Mouse (Mus musculus): Measurements from ENCODE around the gene Zbtb1. TPM values are rescaled to one million over a fixed set of nuclear protein-coding genes. Genes with fewer than 3 reads are reported as not detected.

Zbtb1 gene
- polyA plus RNA-seq, 1 experiment from 2014 or later, result 11.1 TPM

GRCm38 (mm10) chr12:76361405-76362302 is 8.4 kb upstream of the Zbtb1 start:
- 77% methylated on average over 9 of the region's 9 CpGs for WGBS
- no peak for DNase-seq (ENCODE audit: low spot score)
- Histone ChIP-seq H3K27ac (no peak overlapping the region), H3K4me3 (no peak overlapping the region), H3K36me3 (peaks cover 24% of the 10 kb centered on the region), H3K9me3 (replicated peaks) (no peaks in the 10 kb centered on the region), H3K27me3 (ENCODE audit: low read depth, poor library complexity, severe bottlenecking) (no peaks in the 10 kb centered on the region), H3K4me1 (peaks cover 8% of the 10 kb centered on the region)

- H3K27ac ChIP-seq, result no peak overlapping the region
- DNase-seq (ENCODE audit: low spot score), result no peak
- H3K36me3 ChIP-seq, result peaks cover 19% of the 10 kb centered on the region
- peaks cover 15% of the 10 kb centered on the region for H3K4me1 ChIP-seq
- H3K9me3 ChIP-seq (replicated peaks), result no peaks in the 10 kb centered on the region
- no peak overlapping the region for H3K4me3 ChIP-seq
- no peaks in the 10 kb centered on the region for H3K27me3 ChIP-seq (ENCODE audit: low read depth, poor library complexity, severe bottlenecking)
- WGBS, result 85% methylated on average over 9 of the region's 9 CpGs
Observed at GRCm38 (mm10) chr12:76362303-76362676, 7.8 kb upstream of the Zbtb1 start.

- DNase-seq (ENCODE audit: low spot score), result peak; percentile 2
- Histone ChIP-seq H3K27me3 (ENCODE audit: low read depth, poor library complexity, severe bottlenecking) (no peaks in the 10 kb centered on the region), H3K27ac (no peak overlapping the region), H3K4me3 (no peak overlapping the region), H3K36me3 (peaks cover 14% of the 10 kb centered on the region), H3K4me1 (peaks cover 34% of the 10 kb centered on the region), H3K9me3 (replicated peaks) (no peaks in the 10 kb centered on the region)
- WGBS, result 86% methylated on average over 3 of the region's 3 CpGs
Observed at GRCm38 (mm10) chr12:76366276-76366675, 3.8 kb upstream of the Zbtb1 start.

- no peak overlapping the region for H3K27ac ChIP-seq
- WGBS, result 17% methylated on average over 14 of the region's 14 CpGs
- H3K4me1 ChIP-seq, result peaks cover 36% of the 10 kb centered on the region
- H3K36me3 ChIP-seq, result peaks cover 9% of the 10 kb centered on the region
- no peaks in the 10 kb centered on the region for H3K9me3 ChIP-seq (replicated peaks)
- H3K27me3 ChIP-seq (ENCODE audit: low read depth, poor library complexity, severe bottlenecking), result no peaks in the 10 kb centered on the region
- peak; percentile 64 for DNase-seq (ENCODE audit: low spot score)
- H3K4me3 ChIP-seq, result peak overlapping the region; percentile 99
Observed at GRCm38 (mm10) chr12:76367096-76367995, 2.7 kb upstream of the Zbtb1 start.

- peaks cover 44% of the 10 kb centered on the region for H3K4me1 ChIP-seq
- WGBS, result 4% methylated on average over 9 of the region's 9 CpGs
Observed at GRCm38 (mm10) chr12:76368201-76368789, 1.8 kb upstream of the Zbtb1 start.

GRCm38 (mm10) chr12:76368790-76369205 is 1.3 kb upstream of the Zbtb1 start:
- DNase-seq (ENCODE audit: low spot score), result peak; percentile 71
- Histone ChIP-seq H3K9me3 (replicated peaks) (no peaks in the 10 kb centered on the region), H3K4me1 (peaks cover 44% of the 10 kb centered on the region), H3K36me3 (peaks cover 6% of the 10 kb centered on the region), H3K4me3 (peak overlapping the region; percentile 99), H3K27me3 (ENCODE audit: low read depth, poor library complexity, severe bottlenecking) (no peaks in the 10 kb centered on the region), H3K27ac (peak overlapping the region; percentile 100)
- 1% methylated on average over 26 of the region's 26 CpGs for WGBS

More at GRCm38 (mm10) chr12:76368201-76368789, 1.8 kb upstream of the Zbtb1 start:
- Histone ChIP-seq H3K36me3 (peaks cover 6% of the 10 kb centered on the region), H3K27ac (peak overlapping the region; percentile 100), H3K9me3 (replicated peaks) (no peaks in the 10 kb centered on the region), H3K27me3 (ENCODE audit: low read depth, poor library complexity, severe bottlenecking) (no peaks in the 10 kb centered on the region), H3K4me3 (peak overlapping the region; percentile 99)
- DNase-seq (ENCODE audit: low spot score), result peak; percentile 38

GRCm38 (mm10) chr12:76369206-76369977 is 674 bp upstream of the Zbtb1 start, which contains the start of gene Zbtb25:
Gene Zbtb25 (minus strand): TSS chr12:76369602.
- DNase-seq (ENCODE audit: low spot score), result peak; percentile 88

GRCm38 (mm10) chr12:76370831-76371571 is 935 bp downstream of the Zbtb1 start:
- Histone ChIP-seq H3K4me1 (peaks cover 53% of the 10 kb centered on the region), H3K27me3 (ENCODE audit: low read depth, poor library complexity, severe bottlenecking) (no peaks in the 10 kb centered on the region), H3K4me3 (peak overlapping the region; percentile 99), H3K36me3 (no peaks in the 10 kb centered on the region), H3K9me3 (replicated peaks) (no peaks in the 10 kb centered on the region), H3K27ac (peak overlapping the region; percentile 100)
- peak; percentile 85 for DNase-seq (ENCODE audit: low spot score)
- under 1% methylated on average over 62 of the region's 63 CpGs for WGBS

More at GRCm38 (mm10) chr12:76369206-76369977, 674 bp upstream of the Zbtb1 start, which contains the start of gene Zbtb25:
- Histone ChIP-seq H3K9me3 (replicated peaks) (no peaks in the 10 kb centered on the region), H3K4me1 (peaks cover 50% of the 10 kb centered on the region), H3K4me3 (peak within 1 kb of the TSS; percentile 99), H3K27me3 (ENCODE audit: low read depth, poor library complexity, severe bottlenecking) (no peaks in the 10 kb centered on the region), H3K27ac (peak within 1 kb of the TSS; percentile 100), H3K36me3 (peaks cover under 1% of the 10 kb centered on the region; the same call in 1 of the 2 replicates)
- under 1% methylated on average over 96 of the region's 96 CpGs for WGBS

- H3K9me3 ChIP-seq (replicated peaks), result no peaks in the 10 kb centered on the region
- 49% methylated on average over 7 of the region's 7 CpGs for WGBS
- peak overlapping the region; percentile 99 for H3K4me3 ChIP-seq
- H3K4me1 ChIP-seq, result peaks cover 49% of the 10 kb centered on the region
- H3K27ac ChIP-seq, result no peak overlapping the region
- no peak for DNase-seq (ENCODE audit: low spot score)
- H3K27me3 ChIP-seq (ENCODE audit: low read depth, poor library complexity, severe bottlenecking), result no peaks in the 10 kb centered on the region
- H3K36me3 ChIP-seq, result no peaks in the 10 kb centered on the region
Observed at GRCm38 (mm10) chr12:76372046-76372445, 2.0 kb downstream of the Zbtb1 start.

GRCm38 (mm10) chr12:76372881-76373818 is 3.1 kb downstream of the Zbtb1 start:
- H3K4me3 ChIP-seq, result no peak overlapping the region
- no peak for DNase-seq (ENCODE audit: low spot score)
- no peak overlapping the region for H3K27ac ChIP-seq
- no peaks in the 10 kb centered on the region for H3K36me3 ChIP-seq
- WGBS, result 76% methylated on average over 6 of the region's 7 CpGs
- peaks cover 38% of the 10 kb centered on the region for H3K4me1 ChIP-seq
- no peaks in the 10 kb centered on the region for H3K27me3 ChIP-seq (ENCODE audit: low read depth, poor library complexity, severe bottlenecking)
- H3K9me3 ChIP-seq (replicated peaks), result no peaks in the 10 kb centered on the region
